Mouse (Mus musculus) ovary, adult 10 weeks (tissue): ENCODE results near the gene Hoxb3. TPM values are rescaled to one million over a fixed set of nuclear protein-coding genes. Genes with fewer than 3 reads are reported as not detected.

Experiments
- polyA plus RNA-seq: library from polyadenylated mRNA; stranded (reverse); fragments of 350-450 nt; fragmentation: Illumina TruSeq; extraction: RNeasy Lipid Tissue Mini Kit (QIAGEN cat#74804); gene quantifications from one replicate; pipeline ENCODE4 v1.2.3, GENCODE M21; 2014

Gene Hoxb3
- 5.7 TPM for polyA plus RNA-seq

GRCm38 (mm10) chr11:96323154-96323553 lies at the start of gene Hoxb3:
Gene Hoxb3 (plus strand): TSS chr11:96323326.

GRCm38 (mm10) chr11:96281855-96282570 lies 41.1 kb upstream of the Hoxb3 start, which contains the start of gene Hoxb8:
Gene Hoxb8 (plus strand): TSS chr11:96281905.

GRCm38 (mm10) chr11:96285771-96286738 lies 37.1 kb upstream of the Hoxb3 start, which contains the start of gene Hoxb7:
Gene Hoxb7 (plus strand): TSS chr11:96286623.

GRCm38 (mm10) chr11:96291681-96292564 lies 31.2 kb upstream of the Hoxb3 start, which contains the start of gene Hoxb6:
Gene Hoxb6 (plus strand): TSS chr11:96292476.

GRCm38 (mm10) chr11:96303151-96304099 lies 19.7 kb upstream of the Hoxb3 start, which contains the start of gene Hoxb5:
Gene Hoxb5 (plus strand): TSS chr11:96303336.

GRCm38 (mm10) chr11:96317608-96318367 lies 5.3 kb upstream of the Hoxb3 start, which contains the start of gene Hoxb4:
Gene Hoxb4 (plus strand): TSS chr11:96318267.

GRCm38 (mm10) chr11:96350341-96350624 lies 27.2 kb downstream of the Hoxb3 start, which contains the start of gene Hoxb2:
Gene Hoxb2 (plus strand): TSS chr11:96350525.

GRCm38 (mm10) chr11:96365441-96366091 lies 42.4 kb downstream of the Hoxb3 start, which contains the start of gene Hoxb1:
Gene Hoxb1 (plus strand): TSS chr11:96365752.

Other genes starting within 250 kb of the Hoxb3 start
- 4.8 TPM for gene Atp5g1, start 247.7 kb upstream of the Hoxb3 start, polyA plus RNA-seq
- gene Calcoco2, start 211.4 kb upstream of the Hoxb3 start, polyA plus RNA-seq = 0.57 TPM
- gene Ttll6, start 189.5 kb upstream of the Hoxb3 start, polyA plus RNA-seq = not detected
- not detected for gene Hoxb13, start 129.0 kb upstream of the Hoxb3 start, polyA plus RNA-seq
- 5.0 TPM for gene Hoxb9, start 51.9 kb upstream of the Hoxb3 start, polyA plus RNA-seq
- 0.77 TPM for gene Hoxb8, start 41.4 kb upstream of the Hoxb3 start, polyA plus RNA-seq
- 13.3 TPM for gene Hoxb7, start 36.7 kb upstream of the Hoxb3 start, polyA plus RNA-seq
- 1.7 TPM for gene Hoxb6, start 30.9 kb upstream of the Hoxb3 start, polyA plus RNA-seq
- 1.2 TPM for gene Hoxb5, start 20.0 kb upstream of the Hoxb3 start, polyA plus RNA-seq
- 3.1 TPM for gene Hoxb4, start 5.1 kb upstream of the Hoxb3 start, polyA plus RNA-seq
- gene Hoxb2, start 27.2 kb downstream of the Hoxb3 start, polyA plus RNA-seq = 4.2 TPM
- not detected for gene Hoxb1, start 42.4 kb downstream of the Hoxb3 start, polyA plus RNA-seq
- 5.3 TPM for gene Skap1, start 141.3 kb downstream of the Hoxb3 start, polyA plus RNA-seq